Mouse (Mus musculus): ENCODE results near the gene Prkar2b. TPM values are rescaled to one million over a fixed set of nuclear protein-coding genes. Genes with fewer than 3 reads are reported as not detected.
"Not testable (repeated sequence)": the region's sequence is repeated elsewhere in the genome, so short reads cannot be mapped to it uniquely, and the experiment has no call there.

Prkar2b gene
- polyA plus RNA-seq, 1 experiment from 2014 or later = 50.1 TPM

DNA sequence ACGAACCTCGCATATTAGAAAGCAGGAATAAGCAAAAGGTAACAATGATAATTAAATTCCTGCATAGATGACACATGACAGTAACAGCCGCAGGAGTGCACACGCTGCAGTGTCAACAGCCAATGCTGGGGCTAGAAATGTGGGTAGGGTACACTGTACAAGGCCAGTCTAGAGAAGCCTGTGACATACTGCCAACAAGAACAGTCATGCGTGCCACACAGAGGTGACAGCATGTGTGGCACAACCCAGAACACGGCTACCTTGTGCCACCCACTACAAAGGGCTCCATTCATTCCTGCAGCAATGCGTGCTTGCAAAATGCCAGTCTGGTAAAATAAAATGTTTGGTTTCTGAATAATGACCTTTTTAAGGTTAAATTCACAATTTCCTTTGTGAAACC lies 28.2 kb downstream of the Prkar2b start:
- Histone ChIP-seq H3K27me3 (ENCODE audit: control insufficient read depth, insufficient read depth, low read length) (no peaks in the 10 kb centered on the region), H3K36me3 (ENCODE audit: control insufficient read depth, insufficient read depth, low read length) (no peaks in the 10 kb centered on the region), H3K9me3 (ENCODE audit: control insufficient read depth, low read length) (no peaks in the 10 kb centered on the region), H3K4me3 (ENCODE audit: low read depth, low read length) (no peak overlapping the region), H3K27ac (ENCODE audit: low read depth, low read length) (no peak overlapping the region), H3K4me2 (ENCODE audit: low read depth, low read length, severe bottlenecking) (no peak overlapping the region), H3K4me1 (replicated peaks; ENCODE audit: control insufficient read depth, insufficient read depth, low read length) (no peaks in the 10 kb centered on the region), H3K9ac (ENCODE audit: low read length) (no peak overlapping the region)
- DNase-seq (ENCODE audit: low spot score) = no peak
- no peak for ATAC-seq (replicated peaks; ENCODE audit: low FRiP score)
- WGBS = 91% methylated on average over 7 of the region's 7 CpGs

DNA sequence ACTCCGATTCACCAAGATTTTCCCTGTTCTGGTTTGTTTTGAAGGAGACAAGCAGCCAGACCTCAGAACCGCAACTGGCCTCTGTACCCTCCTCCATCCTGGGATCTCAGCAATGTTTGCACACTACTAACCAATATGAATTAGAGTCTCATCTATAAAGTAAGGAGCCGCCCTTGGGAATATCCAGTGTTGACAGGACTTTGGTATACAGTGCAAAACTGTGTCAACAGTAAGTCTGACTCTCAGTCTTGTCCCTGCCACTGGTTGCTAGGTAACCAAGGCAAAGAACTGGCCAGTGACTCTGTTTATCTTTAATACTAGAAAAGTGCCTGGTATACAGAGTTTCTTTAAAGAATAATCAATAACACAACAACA lies 42.7 kb downstream of the Prkar2b start:
- H3K9me3 ChIP-seq (ENCODE audit: control insufficient read depth, low read length) = no peaks in the 10 kb centered on the region
- no peak overlapping the region for H3K27ac ChIP-seq (ENCODE audit: low read depth, low read length)
- no peak for DNase-seq (ENCODE audit: low spot score)
- no peak for ATAC-seq (replicated peaks; ENCODE audit: low FRiP score)
- H3K4me2 ChIP-seq (ENCODE audit: low read depth, low read length, severe bottlenecking) = no peak overlapping the region
- no peaks in the 10 kb centered on the region for H3K4me1 ChIP-seq (replicated peaks; ENCODE audit: control insufficient read depth, insufficient read depth, low read length)
- 82% methylated on average over 3 of the region's 3 CpGs for WGBS
- no peak overlapping the region for H3K9ac ChIP-seq (ENCODE audit: low read length)
- H3K27me3 ChIP-seq (ENCODE audit: control insufficient read depth, insufficient read depth, low read length) = no peaks in the 10 kb centered on the region
- H3K4me3 ChIP-seq (ENCODE audit: low read depth, low read length) = no peak overlapping the region
- H3K36me3 ChIP-seq (ENCODE audit: control insufficient read depth, insufficient read depth, low read length) = no peaks in the 10 kb centered on the region

DNA sequence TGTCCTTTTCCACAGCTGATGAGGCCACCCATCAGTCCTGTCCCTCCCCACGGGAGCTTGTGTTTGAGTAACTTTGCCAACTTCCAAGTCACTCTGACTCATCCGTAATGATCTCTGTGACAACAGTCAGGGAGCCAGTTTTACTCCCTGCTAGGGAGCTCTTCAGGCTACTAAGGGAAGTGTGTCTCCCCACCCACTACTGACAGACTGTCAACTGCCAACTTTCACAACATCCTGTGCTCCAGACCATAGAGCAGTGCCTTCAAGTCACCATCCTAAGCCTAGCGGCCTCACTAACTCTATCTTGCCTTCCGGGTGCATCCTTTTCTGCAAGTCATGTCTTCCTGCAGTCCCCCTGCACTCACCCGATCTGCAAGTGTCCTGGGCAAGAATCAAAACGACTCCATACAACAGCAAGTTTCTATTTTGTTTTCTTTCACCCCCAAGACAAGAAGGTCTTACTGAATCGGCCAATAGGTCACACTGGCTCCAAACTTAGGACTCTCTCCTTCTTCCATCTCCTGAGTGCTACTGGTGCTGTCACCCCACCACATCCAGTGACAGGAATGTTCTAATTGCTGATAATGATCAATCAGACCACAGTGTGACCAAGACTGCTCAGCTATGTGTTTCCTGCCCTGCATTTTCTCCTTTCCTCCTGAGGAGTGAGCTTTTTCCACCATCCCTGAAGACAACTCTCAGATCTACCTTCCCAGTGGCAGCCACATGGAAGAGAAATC lies 43.3 kb downstream of the Prkar2b start:
- Histone ChIP-seq H3K4me1 (replicated peaks; ENCODE audit: control insufficient read depth, insufficient read depth, low read length) (no peaks in the 10 kb centered on the region), H3K27ac (ENCODE audit: low read depth, low read length) (no peak overlapping the region), H3K4me3 (ENCODE audit: low read depth, low read length) (no peak overlapping the region), H3K4me2 (ENCODE audit: low read depth, low read length, severe bottlenecking) (no peak overlapping the region), H3K9me3 (ENCODE audit: control insufficient read depth, low read length) (no peaks in the 10 kb centered on the region), H3K9ac (ENCODE audit: low read length) (no peak overlapping the region), H3K27me3 (ENCODE audit: control insufficient read depth, insufficient read depth, low read length) (no peaks in the 10 kb centered on the region), H3K36me3 (ENCODE audit: control insufficient read depth, insufficient read depth, low read length) (no peaks in the 10 kb centered on the region)
- no peak for DNase-seq (ENCODE audit: low spot score)
- no peak for ATAC-seq (replicated peaks; ENCODE audit: low FRiP score)
- WGBS = 71% methylated on average over 7 of the region's 7 CpGs

DNA sequence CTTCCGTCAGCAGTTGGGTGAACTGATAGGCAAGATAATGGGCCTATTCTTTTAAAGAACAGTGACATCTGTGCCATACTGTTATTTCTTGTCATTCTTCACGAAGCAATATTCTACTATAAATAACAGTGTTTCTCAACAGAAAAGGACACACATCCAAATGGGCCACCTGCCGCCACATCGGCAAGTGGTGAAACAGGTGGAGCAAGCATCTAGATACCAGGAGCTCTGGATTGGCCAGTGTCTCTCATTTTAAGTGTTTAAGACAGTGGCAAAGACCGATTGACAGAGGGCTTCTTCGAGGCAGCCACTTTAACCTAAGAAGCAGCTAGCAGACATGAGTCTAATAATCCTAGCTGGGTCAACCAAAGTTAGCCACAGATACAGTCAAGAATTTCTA lies 44.6 kb downstream of the Prkar2b start:
- Histone ChIP-seq H3K4me3 (ENCODE audit: low read depth, low read length) (no peak overlapping the region), H3K9ac (ENCODE audit: low read length) (no peak overlapping the region), H3K27me3 (ENCODE audit: control insufficient read depth, insufficient read depth, low read length) (no peaks in the 10 kb centered on the region), H3K36me3 (ENCODE audit: control insufficient read depth, insufficient read depth, low read length) (no peaks in the 10 kb centered on the region), H3K4me2 (ENCODE audit: low read depth, low read length, severe bottlenecking) (no peak overlapping the region), H3K9me3 (ENCODE audit: control insufficient read depth, low read length) (no peaks in the 10 kb centered on the region), H3K4me1 (replicated peaks; ENCODE audit: control insufficient read depth, insufficient read depth, low read length) (no peaks in the 10 kb centered on the region), H3K27ac (ENCODE audit: low read depth, low read length) (no peak overlapping the region)
- DNase-seq (ENCODE audit: low spot score) = no peak
- ATAC-seq (replicated peaks; ENCODE audit: low FRiP score) = no peak
- WGBS = 88% methylated on average over 6 of the region's 6 CpGs

DNA sequence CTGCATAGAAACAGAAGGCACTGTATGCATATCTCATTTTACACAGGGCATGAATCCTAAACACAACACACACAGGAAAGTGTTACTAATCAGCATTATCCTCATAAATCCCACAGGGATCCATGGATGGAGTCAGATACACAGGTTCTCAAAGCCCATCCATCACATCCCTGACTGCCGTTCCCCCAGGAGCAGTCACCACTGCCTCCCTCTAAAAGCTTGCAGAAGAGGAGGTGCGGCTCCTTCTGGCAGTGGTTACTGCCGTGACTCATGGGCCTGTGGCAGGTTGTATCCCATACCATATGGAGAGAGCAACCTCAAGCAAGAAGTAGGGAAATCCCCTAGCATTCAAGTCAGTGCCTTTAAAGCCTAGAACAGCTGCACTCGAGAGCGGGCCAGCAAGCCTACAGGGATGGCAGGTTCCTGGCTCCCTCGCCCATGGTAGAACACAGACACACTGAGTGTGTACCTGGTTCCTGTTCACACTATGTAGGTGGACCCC lies 45.8 kb downstream of the Prkar2b start:
- no peak overlapping the region for H3K4me2 ChIP-seq (ENCODE audit: low read depth, low read length, severe bottlenecking)
- H3K4me3 ChIP-seq (ENCODE audit: low read depth, low read length) = no peak overlapping the region
- no peak overlapping the region for H3K9ac ChIP-seq (ENCODE audit: low read length)
- H3K4me1 ChIP-seq (replicated peaks; ENCODE audit: control insufficient read depth, insufficient read depth, low read length) = no peaks in the 10 kb centered on the region
- WGBS = 80% methylated on average over 6 of the region's 6 CpGs
- no peak for DNase-seq (ENCODE audit: low spot score)
- no peaks in the 10 kb centered on the region for H3K27me3 ChIP-seq (ENCODE audit: control insufficient read depth, insufficient read depth, low read length)
- no peak for ATAC-seq (replicated peaks; ENCODE audit: low FRiP score)
- H3K9me3 ChIP-seq (ENCODE audit: control insufficient read depth, low read length) = no peaks in the 10 kb centered on the region
- H3K36me3 ChIP-seq (ENCODE audit: control insufficient read depth, insufficient read depth, low read length) = no peaks in the 10 kb centered on the region; the same call in 1 of the 2 replicates
- H3K27ac ChIP-seq (ENCODE audit: low read depth, low read length) = no peak overlapping the region

DNA sequence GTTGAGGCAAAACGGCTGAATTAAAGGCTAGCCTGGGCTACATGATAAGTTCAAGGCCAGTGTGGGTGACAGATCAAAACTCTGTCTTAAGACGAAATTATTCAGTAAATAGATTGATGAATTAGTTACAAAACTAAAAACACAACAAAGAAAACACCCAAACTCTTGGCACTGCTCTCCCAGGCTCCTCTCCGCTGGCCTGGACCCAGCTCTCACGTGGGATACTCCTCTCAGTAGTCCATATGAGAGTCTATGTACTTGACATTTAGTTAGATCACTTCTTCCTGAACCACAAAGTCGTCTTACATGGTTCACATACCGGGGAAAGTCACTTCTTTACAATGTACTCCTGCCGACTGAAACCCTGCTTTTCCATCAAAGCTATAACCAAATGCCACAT lies 46.3 kb downstream of the Prkar2b start:
- ATAC-seq (replicated peaks; ENCODE audit: low FRiP score) (no peak), DNase-seq (ENCODE audit: low spot score) (no peak)
- Histone ChIP-seq H3K4me2 (ENCODE audit: low read depth, low read length, severe bottlenecking) (no peak overlapping the region), H3K4me1 (replicated peaks; ENCODE audit: control insufficient read depth, insufficient read depth, low read length) (no peaks in the 10 kb centered on the region), H3K9ac (ENCODE audit: low read length) (no peak overlapping the region), H3K27ac (ENCODE audit: low read depth, low read length) (no peak overlapping the region), H3K27me3 (ENCODE audit: control insufficient read depth, insufficient read depth, low read length) (no peaks in the 10 kb centered on the region), H3K4me3 (ENCODE audit: low read depth, low read length) (no peak overlapping the region), H3K9me3 (ENCODE audit: control insufficient read depth, low read length) (no peaks in the 10 kb centered on the region), H3K36me3 (ENCODE audit: control insufficient read depth, insufficient read depth, low read length) (no peaks in the 10 kb centered on the region; the same call in 1 of the 2 replicates)
- WGBS = 78% methylated on average over 7 of the region's 7 CpGs

DNA sequence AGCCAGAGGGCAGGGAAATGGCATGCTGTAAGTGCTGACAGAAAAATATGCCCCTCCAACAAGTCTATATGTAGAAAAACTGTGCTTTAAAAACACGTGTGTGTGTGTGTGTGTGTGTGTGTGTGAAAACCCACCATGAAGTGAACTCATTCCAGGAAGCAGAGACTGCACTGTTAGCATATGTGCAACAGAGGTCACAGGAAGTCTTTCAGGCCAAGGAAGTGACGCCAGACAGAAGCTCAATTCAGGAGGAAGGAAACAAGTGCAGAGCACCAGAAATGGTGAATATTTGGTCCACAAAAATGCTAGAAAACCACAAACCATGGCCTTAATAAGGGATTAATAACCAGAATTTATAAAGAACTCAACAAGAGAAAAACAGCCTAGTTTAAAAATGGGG lies 48.9 kb downstream of the Prkar2b start:
- no peaks in the 10 kb centered on the region for H3K4me1 ChIP-seq (replicated peaks; ENCODE audit: control insufficient read depth, insufficient read depth, low read length)
- no peak overlapping the region for H3K4me3 ChIP-seq (ENCODE audit: low read depth, low read length)
- H3K27ac ChIP-seq (ENCODE audit: low read depth, low read length) = no peak overlapping the region
- ATAC-seq (replicated peaks; ENCODE audit: low FRiP score) (no peak), DNase-seq (ENCODE audit: low spot score) (no peak)
- H3K9me3 ChIP-seq (ENCODE audit: control insufficient read depth, low read length) = no peaks in the 10 kb centered on the region
- no peaks in the 10 kb centered on the region; the same call in 1 of the 2 replicates for H3K36me3 ChIP-seq (ENCODE audit: control insufficient read depth, insufficient read depth, low read length)
- no peaks in the 10 kb centered on the region for H3K27me3 ChIP-seq (ENCODE audit: control insufficient read depth, insufficient read depth, low read length)
- H3K9ac ChIP-seq (ENCODE audit: low read length) = no peak overlapping the region
- H3K4me2 ChIP-seq (ENCODE audit: low read depth, low read length, severe bottlenecking) = no peak overlapping the region
- 85% methylated on average over 2 of the region's 2 CpGs for WGBS

DNA sequence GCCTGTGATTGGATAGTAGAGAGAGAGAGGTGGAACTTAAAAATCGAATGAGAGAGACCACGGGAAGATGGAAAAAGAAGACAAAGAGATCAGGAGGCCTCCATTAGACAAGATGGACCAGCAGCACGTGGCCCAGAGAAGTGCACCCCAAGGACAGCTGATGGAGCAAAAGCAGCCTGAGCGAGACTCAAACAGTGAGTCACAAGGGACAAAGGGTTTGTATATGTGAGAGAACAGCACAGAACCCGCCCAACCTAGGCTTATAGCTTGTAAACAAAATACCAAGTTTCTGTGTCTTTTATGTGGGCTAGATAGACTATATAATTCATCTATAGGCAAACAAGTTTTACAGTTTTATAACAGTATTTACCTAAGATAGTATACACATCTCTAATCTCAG lies 50.0 kb downstream of the Prkar2b start:
- H3K4me1 ChIP-seq (replicated peaks; ENCODE audit: control insufficient read depth, insufficient read depth, low read length) = no peaks in the 10 kb centered on the region
- H3K36me3 ChIP-seq (ENCODE audit: control insufficient read depth, insufficient read depth, low read length) = no peaks in the 10 kb centered on the region; the same call in 1 of the 2 replicates
- H3K9ac ChIP-seq (ENCODE audit: low read length) = no peak overlapping the region
- H3K4me3 ChIP-seq (ENCODE audit: low read depth, low read length) = no peak overlapping the region
- no peak overlapping the region for H3K4me2 ChIP-seq (ENCODE audit: low read depth, low read length, severe bottlenecking)
- no peaks in the 10 kb centered on the region for H3K9me3 ChIP-seq (ENCODE audit: control insufficient read depth, low read length)
- H3K27ac ChIP-seq (ENCODE audit: low read depth, low read length) = no peak overlapping the region
- 86% methylated on average over 5 of the region's 5 CpGs for WGBS
- DNase-seq (ENCODE audit: low spot score) (no peak), ATAC-seq (replicated peaks; ENCODE audit: low FRiP score) (no peak)
- no peaks in the 10 kb centered on the region for H3K27me3 ChIP-seq (ENCODE audit: control insufficient read depth, insufficient read depth, low read length)

DNA sequence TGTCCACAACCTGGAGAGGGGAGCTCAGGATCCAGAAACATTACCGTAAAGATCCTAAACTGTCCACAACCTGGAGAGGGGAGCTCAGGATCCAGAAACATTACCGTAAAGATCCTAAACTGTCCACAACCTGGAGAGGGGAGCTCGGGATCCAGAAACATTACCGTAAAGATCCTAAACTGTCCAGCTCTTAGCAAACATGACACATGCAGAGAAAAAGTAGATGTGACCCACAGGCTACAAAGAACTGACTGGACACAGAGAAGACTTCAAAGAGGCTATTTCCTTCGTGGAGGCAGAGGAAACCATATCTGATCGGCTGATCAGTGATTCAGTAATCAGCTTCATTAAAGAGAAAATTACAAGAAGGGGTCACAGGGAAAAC lies 51.1 kb downstream of the Prkar2b start:
- not testable (repeated sequence) for H3K9ac ChIP-seq (ENCODE audit: low read length); H3K4me3 ChIP-seq (ENCODE audit: low read depth, low read length); ATAC-seq (replicated peaks; ENCODE audit: low FRiP score); H3K4me1 ChIP-seq (replicated peaks; ENCODE audit: control insufficient read depth, insufficient read depth, low read length); H3K9me3 ChIP-seq (ENCODE audit: control insufficient read depth, low read length); H3K36me3 ChIP-seq (ENCODE audit: control insufficient read depth, insufficient read depth, low read length); H3K27me3 ChIP-seq (ENCODE audit: control insufficient read depth, insufficient read depth, low read length); H3K27ac ChIP-seq (ENCODE audit: low read depth, low read length); H3K4me2 ChIP-seq (ENCODE audit: low read depth, low read length, severe bottlenecking); DNase-seq (ENCODE audit: low spot score)
- 52% methylated on average over 5 of the region's 6 CpGs for WGBS

Data from forebrain, embryonic 11.5 days (tissue).